Mouse (Mus musculus) neural tube, embryonic 11.5 days (tissue): ENCODE measurements at regions not wholly inside any gene's neighbourhood (a gene's known extent, or its start where the extent isn't known, plus 50 kb on each side); places are given as distances from the start of the nearest gene placed in this dataset.

Source experiments
- ATAC-seq: fragments of 200-750 bp; cut with Nextera tagmentation; 2 replicates; pipeline ENCODE4 v1.8.0; 2017; ENCODE audit warnings: moderate number of reproducible peaks, mild to moderate bottlenecking, moderate TSS enrichment, moderate library complexity; ENCODE audit not compliant: insufficient read depth, low FRiP score, low TSS enrichment
- DNase-seq: peaks from one replicate; pipeline ENCODE4 v3.0.0-alpha.2; 2015; ENCODE audit warnings: low spot score
- H3K27ac ChIP-seq: fragments of 300-500 bp; sonication (generic); 2 replicates; pipeline ENCODE4 v1.5.1; 2014; ENCODE audit warnings: low read depth, mild to moderate bottlenecking, low read length
- H3K27me3 ChIP-seq: fragments of 300-500 bp; sonication (generic); 2 replicates; pipeline ENCODE4 v1.6.1; 2014; ENCODE audit warnings: mild to moderate bottlenecking, low read length, mixed read lengths; ENCODE audit not compliant: control insufficient read depth, insufficient read depth
- H3K36me3 ChIP-seq: fragments of 300-500 bp; sonication (generic); 2 replicates; pipeline ENCODE4 v1.6.1; 2014; ENCODE audit warnings: mild to moderate bottlenecking, low read length, moderate library complexity, mixed read lengths; ENCODE audit not compliant: control insufficient read depth, insufficient read depth
- H3K4me1 ChIP-seq: fragments of 300-500 bp; sonication (generic); 2 replicates; pipeline ENCODE4 v1.6.1; 2014; ENCODE audit warnings: low read length, mixed read lengths; ENCODE audit not compliant: control insufficient read depth, insufficient read depth
- H3K4me2 ChIP-seq: fragments of 300-500 bp; sonication (generic); 2 replicates; pipeline ENCODE4 v1.6.1; 2014; ENCODE audit warnings: low read depth, mild to moderate bottlenecking, moderate library complexity
- H3K4me3 ChIP-seq: fragments of 300-500 bp; sonication (generic); 2 replicates; pipeline ENCODE4 v1.5.1; 2014; ENCODE audit warnings: low read depth, low read length
- H3K9ac ChIP-seq: fragments of 300-500 bp; sonication (generic); 2 replicates; pipeline ENCODE4 v1.6.1; 2014; ENCODE audit warnings: mild to moderate bottlenecking, low read length
- H3K9me3 ChIP-seq: fragments of 300-500 bp; sonication (generic); 2 replicates; pipeline ENCODE4 v1.6.1; 2016; ENCODE audit warnings: low read length; ENCODE audit not compliant: control insufficient read depth
- WGBS: fragments of 180-500 bp; shearing (Covaris S2); extraction: QIAGEN DNeasy Blood & Tissue Kit; methylation state at CpG from one replicate; pipeline ENCODE4 v1.1.7; 2014; 5-methylcytosine and 5-hydroxymethylcytosine counted together

GRCm38 (mm10) chr8:33078125-33078524 is 350.4 kb upstream of the 5930422O12Rik start:
- no peaks in the 10 kb centered on the region for H3K27me3 ChIP-seq
- DNase-seq (no peak), ATAC-seq (no peak)
- H3K4me3 ChIP-seq = no peak overlapping the region
- H3K9me3 ChIP-seq = no peaks in the 10 kb centered on the region
- no peaks in the 10 kb centered on the region for H3K36me3 ChIP-seq
- H3K4me1 ChIP-seq = no peaks in the 10 kb centered on the region
- no peak overlapping the region for H3K27ac ChIP-seq
- WGBS = 76% methylated on average over 3 of the region's 3 CpGs
- no peak overlapping the region for H3K4me2 ChIP-seq
- H3K9ac ChIP-seq = no peak overlapping the region

- no peak overlapping the region for H3K27ac ChIP-seq
- 81% methylated on average over 12 of the region's 12 CpGs for WGBS
- H3K9ac ChIP-seq = no peak overlapping the region
- no peaks in the 10 kb centered on the region for H3K27me3 ChIP-seq
- no peaks in the 10 kb centered on the region for H3K4me1 ChIP-seq
- no peaks in the 10 kb centered on the region for H3K9me3 ChIP-seq
- DNase-seq (no peak), ATAC-seq (no peak)
- no peak overlapping the region for H3K4me3 ChIP-seq
- H3K4me2 ChIP-seq = no peak overlapping the region
- H3K36me3 ChIP-seq = no peaks in the 10 kb centered on the region
Observed at GRCm38 (mm10) chr8:33079867-33080585, 348.5 kb upstream of the 5930422O12Rik start.

- WGBS = 80% methylated on average over 4 of the region's 4 CpGs
- Histone ChIP-seq H3K4me2 (no peak overlapping the region), H3K36me3 (no peaks in the 10 kb centered on the region), H3K4me3 (no peak overlapping the region), H3K9me3 (no peaks in the 10 kb centered on the region), H3K4me1 (no peaks in the 10 kb centered on the region), H3K27ac (no peak overlapping the region), H3K27me3 (no peaks in the 10 kb centered on the region), H3K9ac (no peak overlapping the region)
- DNase-seq (no peak), ATAC-seq (no peak)
Observed at GRCm38 (mm10) chr8:33081941-33082340, 346.6 kb upstream of the 5930422O12Rik start.

- Histone ChIP-seq H3K9ac (no peak overlapping the region), H3K27ac (no peak overlapping the region), H3K9me3 (no peaks in the 10 kb centered on the region), H3K4me1 (no peaks in the 10 kb centered on the region), H3K4me3 (no peak overlapping the region), H3K27me3 (no peaks in the 10 kb centered on the region), H3K36me3 (no peaks in the 10 kb centered on the region), H3K4me2 (no peak overlapping the region)
- ATAC-seq (no peak), DNase-seq (no peak)
- WGBS = 48% methylated on average over 5 of the region's 5 CpGs
Observed at GRCm38 (mm10) chr8:33085461-33085860, 343.0 kb upstream of the 5930422O12Rik start.

GRCm38 (mm10) chr8:33089731-33090130 is 338.8 kb upstream of the 5930422O12Rik start:
- no peaks in the 10 kb centered on the region for H3K27me3 ChIP-seq
- H3K36me3 ChIP-seq = no peaks in the 10 kb centered on the region
- no peak for DNase-seq
- H3K27ac ChIP-seq = no peak overlapping the region
- H3K4me2 ChIP-seq = no peak overlapping the region
- H3K4me1 ChIP-seq = no peaks in the 10 kb centered on the region
- no peak for ATAC-seq
- WGBS = 75% methylated on average over 3 of the region's 3 CpGs
- no peak overlapping the region for H3K9ac ChIP-seq
- H3K9me3 ChIP-seq = no peaks in the 10 kb centered on the region
- no peak overlapping the region for H3K4me3 ChIP-seq

GRCm38 (mm10) chr8:33108914-33109313 is 319.6 kb upstream of the 5930422O12Rik start:
- no peak for ATAC-seq
- no peaks in the 10 kb centered on the region for H3K27me3 ChIP-seq
- H3K9ac ChIP-seq = no peak overlapping the region
- H3K4me1 ChIP-seq = no peaks in the 10 kb centered on the region
- H3K4me3 ChIP-seq = no peak overlapping the region
- H3K4me2 ChIP-seq = no peak overlapping the region
- no peak overlapping the region for H3K27ac ChIP-seq
- WGBS = 90% methylated on average over 3 of the region's 3 CpGs
- DNase-seq = no peak
- no peaks in the 10 kb centered on the region for H3K36me3 ChIP-seq
- H3K9me3 ChIP-seq = no peaks in the 10 kb centered on the region

- H3K27ac ChIP-seq = no peak overlapping the region
- DNase-seq (peak; percentile 26), ATAC-seq (no peak)
- H3K36me3 ChIP-seq = no peaks in the 10 kb centered on the region
- H3K9ac ChIP-seq = no peak overlapping the region
- WGBS = 67% methylated on average over 17 of the region's 17 CpGs
- no peaks in the 10 kb centered on the region for H3K27me3 ChIP-seq
- H3K9me3 ChIP-seq = no peaks in the 10 kb centered on the region
- H3K4me2 ChIP-seq = no peak overlapping the region
- no peak overlapping the region for H3K4me3 ChIP-seq
- H3K4me1 ChIP-seq = no peaks in the 10 kb centered on the region
Observed at GRCm38 (mm10) chr8:33115271-33116236, 313.0 kb upstream of the 5930422O12Rik start.

GRCm38 (mm10) chr8:33123061-33123587 is 305.4 kb upstream of the 5930422O12Rik start:
- ATAC-seq (peak; percentile 9; the same call in 1 of the 2 replicates), DNase-seq (no peak)
- H3K9ac ChIP-seq = no peak overlapping the region
- H3K4me2 ChIP-seq = no peak overlapping the region
- WGBS = 53% methylated on average over 3 of the region's 3 CpGs
- H3K4me3 ChIP-seq = no peak overlapping the region
- H3K27ac ChIP-seq = no peak overlapping the region
- H3K36me3 ChIP-seq = no peaks in the 10 kb centered on the region
- H3K9me3 ChIP-seq = no peaks in the 10 kb centered on the region
- no peaks in the 10 kb centered on the region for H3K27me3 ChIP-seq
- H3K4me1 ChIP-seq = no peaks in the 10 kb centered on the region
